Mouse (Mus musculus): ENCODE results near the gene Sacs. TPM values are rescaled to one million over a fixed set of nuclear protein-coding genes. Genes with fewer than 3 reads are reported as not detected.

Sacs gene
- polyA plus RNA-seq, 1 experiment from 2014 or later = 4.0 TPM

GRCm38 (mm10) chr14:61211754-61212153 is 73.5 kb downstream of the Sacs start:
- no peak overlapping the region for H3K9ac ChIP-seq
- no peak overlapping the region for H3K4me3 ChIP-seq
- no peak overlapping the region for H3K4me2 ChIP-seq
- no peaks in the 10 kb centered on the region for H3K27me3 ChIP-seq
- no peaks in the 10 kb centered on the region for H3K4me1 ChIP-seq (replicated peaks)
- no peaks in the 10 kb centered on the region for H3K9me3 ChIP-seq (replicated peaks)
- H3K27ac ChIP-seq = no peak overlapping the region
- ATAC-seq (replicated peaks; ENCODE audit: insufficient number of reproducible peaks, insufficient read depth, low FRiP score, low read depth) = no peak
- WGBS = 85% methylated on average over 6 of the region's 6 CpGs
- H3K36me3 ChIP-seq = peaks cover 39% of the 10 kb centered on the region

GRCm38 (mm10) chr14:61221166-61221565 is 82.9 kb downstream of the Sacs start:
- Histone ChIP-seq H3K4me1 (replicated peaks) (0 out of 2 replicates have a peak, but pooled peaks cover 6% of the 10 kb centered on the region), H3K27ac (no peak overlapping the region), H3K4me3 (no peak overlapping the region), H3K27me3 (no peaks in the 10 kb centered on the region), H3K9me3 (replicated peaks) (no peaks in the 10 kb centered on the region), H3K4me2 (no peak overlapping the region), H3K36me3 (peaks cover 4% of the 10 kb centered on the region; the same call in 1 of the 2 replicates), H3K9ac (no peak overlapping the region)
- no peak for ATAC-seq (replicated peaks; ENCODE audit: insufficient number of reproducible peaks, insufficient read depth, low FRiP score, low read depth)
- WGBS = 76% methylated on average over 5 of the region's 5 CpGs

GRCm38 (mm10) chr14:61222506-61222905 is 84.2 kb downstream of the Sacs start:
- no peak overlapping the region for H3K27ac ChIP-seq
- H3K27me3 ChIP-seq = no peaks in the 10 kb centered on the region
- no peaks in the 10 kb centered on the region for H3K9me3 ChIP-seq (replicated peaks)
- peaks cover 6% of the 10 kb centered on the region; the same call in 1 of the 2 replicates for H3K36me3 ChIP-seq
- no peak overlapping the region for H3K4me2 ChIP-seq
- WGBS = 46% methylated on average over 6 of the region's 6 CpGs
- H3K4me1 ChIP-seq (replicated peaks) = 0 out of 2 replicates have a peak, but pooled peaks cover 6% of the 10 kb centered on the region
- H3K4me3 ChIP-seq = no peak overlapping the region
- H3K9ac ChIP-seq = no peak overlapping the region
- no peak for ATAC-seq (replicated peaks; ENCODE audit: insufficient number of reproducible peaks, insufficient read depth, low FRiP score, low read depth)

GRCm38 (mm10) chr14:61223740-61224139 is 85.5 kb downstream of the Sacs start:
- H3K27me3 ChIP-seq = no peaks in the 10 kb centered on the region
- no peak overlapping the region for H3K4me2 ChIP-seq
- no peak overlapping the region for H3K27ac ChIP-seq
- no peaks in the 10 kb centered on the region for H3K9me3 ChIP-seq (replicated peaks)
- no peak overlapping the region for H3K9ac ChIP-seq
- no peak for ATAC-seq (replicated peaks; ENCODE audit: insufficient number of reproducible peaks, insufficient read depth, low FRiP score, low read depth)
- no peak overlapping the region for H3K4me3 ChIP-seq
- peaks cover 6% of the 10 kb centered on the region; the same call in 1 of the 2 replicates for H3K36me3 ChIP-seq
- 0 out of 2 replicates have a peak, but pooled peaks cover 6% of the 10 kb centered on the region for H3K4me1 ChIP-seq (replicated peaks)
- 43% methylated on average over 4 of the region's 4 CpGs for WGBS

GRCm38 (mm10) chr14:61224387-61225077 is 86.3 kb downstream of the Sacs start:
- 0 out of 2 replicates have a peak, but pooled peaks cover 6% of the 10 kb centered on the region for H3K4me1 ChIP-seq (replicated peaks)
- no peak overlapping the region for H3K9ac ChIP-seq
- ATAC-seq (replicated peaks; ENCODE audit: insufficient number of reproducible peaks, insufficient read depth, low FRiP score, low read depth) = no peak
- H3K27ac ChIP-seq = no peak overlapping the region
- no peaks in the 10 kb centered on the region for H3K27me3 ChIP-seq
- peaks cover 6% of the 10 kb centered on the region; the same call in 1 of the 2 replicates for H3K36me3 ChIP-seq
- no peak overlapping the region for H3K4me2 ChIP-seq
- H3K4me3 ChIP-seq = no peak overlapping the region
- WGBS = 60% methylated on average over 5 of the region's 5 CpGs
- H3K9me3 ChIP-seq (replicated peaks) = no peaks in the 10 kb centered on the region

- no peak for ATAC-seq (replicated peaks; ENCODE audit: insufficient number of reproducible peaks, insufficient read depth, low FRiP score, low read depth)
- no peak overlapping the region for H3K4me2 ChIP-seq
- H3K27me3 ChIP-seq = no peaks in the 10 kb centered on the region
- H3K9ac ChIP-seq = no peak overlapping the region
- no peak overlapping the region for H3K4me3 ChIP-seq
- peaks cover 6% of the 10 kb centered on the region; the same call in 1 of the 2 replicates for H3K36me3 ChIP-seq
- 53% methylated on average over 1 of the region's 1 CpGs for WGBS
- H3K27ac ChIP-seq = no peak overlapping the region
- 0 out of 2 replicates have a peak, but pooled peaks cover 6% of the 10 kb centered on the region for H3K4me1 ChIP-seq (replicated peaks)
- H3K9me3 ChIP-seq (replicated peaks) = no peaks in the 10 kb centered on the region
Observed at GRCm38 (mm10) chr14:61226151-61226550, 87.9 kb downstream of the Sacs start.

GRCm38 (mm10) chr14:61229763-61230162 is 91.5 kb downstream of the Sacs start:
- no peak overlapping the region for H3K27ac ChIP-seq
- peaks cover 10% of the 10 kb centered on the region; the same call in 1 of the 2 replicates for H3K36me3 ChIP-seq
- H3K9me3 ChIP-seq (replicated peaks) = no peaks in the 10 kb centered on the region
- H3K4me1 ChIP-seq (replicated peaks) = no peaks in the 10 kb centered on the region
- H3K4me2 ChIP-seq = no peak overlapping the region
- no peak overlapping the region for H3K4me3 ChIP-seq
- WGBS = 67% methylated on average over 5 of the region's 5 CpGs
- H3K27me3 ChIP-seq = no peaks in the 10 kb centered on the region
- no peak for ATAC-seq (replicated peaks; ENCODE audit: insufficient number of reproducible peaks, insufficient read depth, low FRiP score, low read depth)
- H3K9ac ChIP-seq = no peak overlapping the region

GRCm38 (mm10) chr14:61230179-61230578 is 91.9 kb downstream of the Sacs start:
- peaks cover 10% of the 10 kb centered on the region; the same call in 1 of the 2 replicates for H3K36me3 ChIP-seq
- H3K27ac ChIP-seq = no peak overlapping the region
- no peak overlapping the region for H3K4me2 ChIP-seq
- H3K9me3 ChIP-seq (replicated peaks) = no peaks in the 10 kb centered on the region
- no peak for ATAC-seq (replicated peaks; ENCODE audit: insufficient number of reproducible peaks, insufficient read depth, low FRiP score, low read depth)
- H3K27me3 ChIP-seq = no peaks in the 10 kb centered on the region
- H3K4me1 ChIP-seq (replicated peaks) = no peaks in the 10 kb centered on the region
- no peak overlapping the region for H3K4me3 ChIP-seq
- WGBS = 77% methylated on average over 4 of the region's 4 CpGs
- no peak overlapping the region for H3K9ac ChIP-seq

- WGBS = 82% methylated on average over 13 of the region's 13 CpGs
- H3K4me2 ChIP-seq = no peak overlapping the region
- no peaks in the 10 kb centered on the region for H3K9me3 ChIP-seq (replicated peaks)
- no peak overlapping the region for H3K4me3 ChIP-seq
- H3K4me1 ChIP-seq (replicated peaks) = peaks cover 11% of the 10 kb centered on the region
- no peaks in the 10 kb centered on the region for H3K27me3 ChIP-seq
- H3K36me3 ChIP-seq = peaks cover 7% of the 10 kb centered on the region; the same call in 1 of the 2 replicates
- no peak overlapping the region for H3K27ac ChIP-seq
- ATAC-seq (replicated peaks; ENCODE audit: insufficient number of reproducible peaks, insufficient read depth, low FRiP score, low read depth) = no peak
- no peak overlapping the region for H3K9ac ChIP-seq
Observed at GRCm38 (mm10) chr14:61232016-61232568, 93.8 kb downstream of the Sacs start.

- 31% methylated on average over 5 of the region's 5 CpGs for WGBS
- no peaks in the 10 kb centered on the region for H3K9me3 ChIP-seq (replicated peaks)
- no peak; the same call in 1 of the 2 replicates for ATAC-seq (replicated peaks; ENCODE audit: insufficient number of reproducible peaks, insufficient read depth, low FRiP score, low read depth)
- H3K27me3 ChIP-seq = no peaks in the 10 kb centered on the region
- peaks cover 11% of the 10 kb centered on the region for H3K4me1 ChIP-seq (replicated peaks)
- H3K9ac ChIP-seq = no peak overlapping the region
- peak overlapping the region; percentile 77 for H3K27ac ChIP-seq
- no peak overlapping the region for H3K4me3 ChIP-seq
- peak overlapping the region; percentile 10; the same call in 1 of the 2 replicates for H3K4me2 ChIP-seq
- peaks cover 7% of the 10 kb centered on the region; the same call in 1 of the 2 replicates for H3K36me3 ChIP-seq
Observed at GRCm38 (mm10) chr14:61235846-61236474, 97.7 kb downstream of the Sacs start.

- Histone ChIP-seq H3K27ac (no peak overlapping the region), H3K4me3 (no peak overlapping the region), H3K9ac (no peak overlapping the region), H3K27me3 (no peaks in the 10 kb centered on the region), H3K9me3 (replicated peaks) (no peaks in the 10 kb centered on the region), H3K4me2 (no peak overlapping the region), H3K4me1 (replicated peaks) (peaks cover 11% of the 10 kb centered on the region), H3K36me3 (peaks cover 4% of the 10 kb centered on the region; the same call in 1 of the 2 replicates)
- WGBS = 51% methylated on average over 4 of the region's 4 CpGs
- ATAC-seq (replicated peaks; ENCODE audit: insufficient number of reproducible peaks, insufficient read depth, low FRiP score, low read depth) = no peak
Observed at GRCm38 (mm10) chr14:61237101-61237654, 98.9 kb downstream of the Sacs start.

All from heart, embryonic 15.5 days (tissue).